Mouse (Mus musculus) heart, adult 11 months (tissue): ENCODE results near the gene Btg4.
"Not testable (repeated sequence)": the region's sequence is repeated elsewhere in the genome, so short reads cannot be mapped to it uniquely, and the experiment has no call there.

ENCODE experiments used
- DNase-seq: peaks from one replicate; pipeline ENCODE4 v3.0.0; 2022

The Btg4 gene

DNA sequence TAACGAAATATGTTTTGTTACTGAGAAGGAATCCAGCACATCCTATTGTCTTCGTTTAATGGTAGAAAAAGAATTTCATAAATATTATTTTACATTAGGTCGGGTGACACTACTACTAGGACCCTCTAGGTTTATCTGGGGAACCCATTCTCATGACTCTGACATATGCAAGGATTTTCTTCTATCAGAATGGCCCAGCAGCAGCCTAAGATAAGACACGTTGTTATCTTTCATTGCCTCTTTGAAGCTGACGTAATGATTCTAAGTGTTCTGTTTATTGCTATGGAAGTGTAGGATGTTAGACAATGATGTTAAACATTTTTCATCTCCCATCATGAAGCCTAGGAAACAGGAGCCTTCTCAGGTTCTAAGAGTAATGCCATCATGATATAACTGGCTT, 33.0 kb downstream of the Btg4 start:
- DNase-seq, result no peak

DNA sequence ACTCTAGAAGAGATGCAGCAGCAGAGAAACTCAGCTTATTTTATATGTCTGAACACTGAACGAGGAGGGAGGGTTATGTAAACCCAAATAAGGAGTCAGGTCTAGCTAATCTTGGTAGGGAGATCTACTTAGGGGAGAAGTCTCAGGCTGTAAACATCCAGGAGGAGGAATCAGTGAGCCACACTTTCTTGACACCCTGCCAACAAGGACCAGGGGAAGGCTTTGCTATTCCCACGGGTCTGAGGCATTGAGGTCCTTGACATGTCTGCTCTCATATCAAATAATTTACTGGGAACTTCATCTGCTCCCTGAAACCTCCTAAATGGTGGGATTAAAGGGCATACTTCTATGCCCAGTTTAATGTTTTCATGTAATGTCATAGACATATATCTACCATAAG, 35.6 kb downstream of the Btg4 start:
- no peak for DNase-seq

DNA sequence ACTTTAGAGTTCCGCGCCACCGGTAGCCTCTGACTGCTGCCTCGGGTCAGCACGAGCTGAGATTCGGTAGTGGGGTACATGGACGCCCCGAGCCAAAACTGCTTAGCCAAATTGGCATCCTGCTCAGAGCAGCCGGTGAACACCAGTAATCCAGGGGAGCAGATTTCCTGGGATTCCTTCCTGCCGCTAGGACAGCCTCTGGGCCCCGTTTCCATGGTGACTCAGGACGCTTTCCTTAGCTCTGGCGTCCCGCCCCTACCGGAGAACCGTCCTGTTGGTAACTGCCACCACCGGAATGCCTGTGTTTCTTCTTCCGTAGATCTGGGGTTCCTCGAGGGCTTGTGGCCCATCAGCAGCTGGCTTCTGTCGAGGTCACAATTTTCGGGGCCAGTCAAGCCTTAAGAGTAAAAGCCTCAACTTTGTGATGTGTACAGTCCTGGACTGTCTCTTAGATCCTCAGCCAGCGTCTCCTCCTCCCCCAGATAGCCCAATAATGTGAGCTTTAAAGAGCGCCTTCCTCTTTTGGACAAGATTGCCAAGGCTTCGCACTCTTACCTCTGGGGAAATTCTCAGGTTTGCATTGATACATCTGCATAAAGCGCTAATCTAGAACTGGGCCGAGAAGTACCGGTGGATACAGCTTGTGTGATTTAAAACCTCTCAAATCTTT, 41.2 kb downstream of the Btg4 start, which contains the start of gene 4833427G06Rik:
Gene 4833427G06Rik, minus strand, starts transcription at position 323 of the 670 bp plus-strand sequence.
- DNase-seq, result peak; percentile 92

DNA sequence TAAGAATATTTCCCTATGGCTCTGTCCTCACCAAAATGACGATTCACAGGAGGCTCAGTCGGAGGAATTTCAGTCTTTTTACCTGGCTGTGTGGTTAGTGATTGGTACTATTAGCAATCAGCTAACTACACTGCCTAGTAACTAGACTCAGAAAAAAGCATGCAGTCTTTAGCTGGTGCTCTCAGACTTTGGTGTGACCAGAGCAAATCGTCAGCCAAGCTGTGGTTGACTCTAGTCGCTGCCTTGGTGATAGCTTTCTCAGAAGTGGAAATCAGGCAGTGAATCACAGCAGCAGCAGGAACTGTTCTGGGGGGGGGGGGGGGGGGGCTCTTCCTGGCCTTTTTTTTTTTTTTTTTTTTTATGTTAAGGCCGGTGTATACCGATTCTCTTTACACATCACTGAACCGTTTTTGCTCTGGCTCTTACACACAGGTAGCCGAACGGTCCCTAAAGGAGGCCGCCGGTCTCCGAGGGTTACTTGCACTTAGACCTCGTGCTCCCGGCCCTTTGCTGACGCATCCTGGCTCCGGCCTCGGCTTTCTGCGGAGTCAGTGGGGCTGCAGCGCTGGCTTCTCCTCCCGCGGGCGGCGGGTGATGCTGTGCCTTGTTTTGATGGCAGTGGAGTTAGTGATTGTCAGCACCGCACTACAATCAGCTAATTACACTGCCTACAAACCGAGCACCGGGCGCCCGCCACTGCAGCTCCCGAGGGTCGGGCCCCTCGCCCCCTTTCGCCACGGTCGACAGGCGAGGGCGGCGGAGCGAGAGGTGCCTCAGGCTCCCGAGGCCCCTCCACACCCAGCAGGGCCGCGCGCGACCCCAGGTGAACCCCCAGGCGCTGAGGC, 42.5 kb downstream of the Btg4 start:
- DNase-seq, result peak; percentile 92

DNA sequence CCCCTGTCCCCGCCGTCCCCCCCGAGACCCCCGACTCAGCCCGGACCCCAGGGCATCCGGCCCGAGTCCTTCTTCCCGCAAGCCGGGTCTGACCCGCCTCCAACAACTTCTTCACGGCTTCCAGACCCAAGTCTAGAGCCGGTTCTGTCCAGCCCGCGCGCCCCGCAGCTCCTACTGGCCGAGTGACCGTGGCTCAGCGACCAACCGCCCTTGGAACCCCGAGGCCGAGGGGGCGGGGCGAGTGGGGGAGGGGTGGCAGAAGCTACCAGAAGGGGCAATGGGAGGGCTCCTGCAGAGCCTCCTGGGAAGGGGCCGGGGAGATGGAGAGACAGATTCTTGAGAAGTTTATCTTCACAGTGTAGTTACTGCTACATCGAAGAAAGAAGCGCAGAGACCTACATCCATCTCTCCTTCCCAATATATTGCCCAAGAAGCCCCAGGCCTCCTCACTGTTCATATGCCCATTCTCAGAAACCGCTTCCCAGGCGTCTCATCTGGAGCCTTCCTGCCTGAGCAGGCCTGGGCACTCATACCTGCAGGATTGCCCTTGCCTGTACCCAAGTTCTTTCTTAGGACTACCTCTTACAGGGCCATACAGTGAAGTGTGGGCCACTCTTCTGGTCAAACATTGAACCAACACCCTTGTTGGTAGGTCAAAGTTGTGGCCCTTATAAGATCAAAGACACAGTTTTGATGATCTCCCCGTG, 43.3 kb downstream of the Btg4 start:
- DNase-seq, result peak; percentile 89

DNA sequence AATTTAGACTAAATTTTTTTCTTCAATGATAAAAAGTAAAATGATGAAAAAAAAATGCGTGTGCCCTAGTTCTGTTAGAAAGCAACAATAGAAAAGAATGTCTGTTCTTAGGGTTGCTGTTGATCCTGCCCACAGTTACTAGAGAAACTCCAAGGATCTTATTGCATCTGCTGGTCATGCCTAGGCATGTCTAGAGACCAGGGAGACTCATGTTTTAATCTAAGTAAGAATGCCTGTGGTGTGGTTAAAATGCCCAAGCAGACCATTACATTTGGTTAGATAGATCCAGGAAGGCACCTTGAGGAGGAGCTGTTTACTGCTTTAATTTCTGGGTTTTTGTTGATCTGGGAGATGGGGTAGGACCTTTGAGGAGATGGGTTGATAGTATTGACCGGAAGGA, 45.0 kb downstream of the Btg4 start:
- DNase-seq, result no peak

DNA sequence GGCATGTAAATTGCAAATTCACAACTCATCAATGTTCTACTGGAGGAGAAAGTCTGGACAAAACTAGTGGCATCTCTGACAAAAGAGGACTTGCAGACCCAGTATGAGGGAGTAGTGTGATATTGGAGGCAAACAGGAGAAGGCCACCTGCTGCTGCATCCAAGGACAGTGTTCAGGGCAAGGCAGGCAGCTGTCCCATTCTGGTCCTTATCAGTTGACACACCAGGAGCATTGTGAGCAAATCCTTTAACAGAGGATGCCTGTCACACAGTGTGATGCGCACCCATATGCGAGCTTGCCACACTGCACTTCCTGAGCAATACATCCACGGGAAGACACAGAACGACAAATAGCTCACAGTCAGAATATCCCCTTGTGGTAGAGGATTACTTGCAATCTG, 54.1 kb downstream of the Btg4 start:
- peak; percentile 80 for DNase-seq

DNA sequence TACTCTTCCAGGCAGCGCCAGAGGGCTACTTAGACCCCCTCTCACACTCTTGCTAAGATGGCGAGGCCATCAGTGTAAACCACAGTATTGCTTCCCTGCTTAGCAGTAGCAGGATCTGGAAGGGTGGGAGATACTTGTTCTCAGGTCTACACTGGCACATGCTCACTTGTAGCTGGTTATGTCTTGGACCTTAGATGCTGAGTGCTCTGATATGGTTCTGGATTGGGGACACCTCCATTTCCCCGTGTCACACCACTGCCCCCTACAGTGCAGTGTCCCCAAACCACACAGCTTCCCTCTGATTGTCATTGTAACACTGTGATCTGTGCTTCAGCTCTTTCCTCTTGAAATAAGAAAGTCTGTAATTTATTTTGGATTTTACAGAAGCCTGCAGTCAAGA, 76.3 kb downstream of the Btg4 start:
- peak; percentile 72 for DNase-seq

DNA sequence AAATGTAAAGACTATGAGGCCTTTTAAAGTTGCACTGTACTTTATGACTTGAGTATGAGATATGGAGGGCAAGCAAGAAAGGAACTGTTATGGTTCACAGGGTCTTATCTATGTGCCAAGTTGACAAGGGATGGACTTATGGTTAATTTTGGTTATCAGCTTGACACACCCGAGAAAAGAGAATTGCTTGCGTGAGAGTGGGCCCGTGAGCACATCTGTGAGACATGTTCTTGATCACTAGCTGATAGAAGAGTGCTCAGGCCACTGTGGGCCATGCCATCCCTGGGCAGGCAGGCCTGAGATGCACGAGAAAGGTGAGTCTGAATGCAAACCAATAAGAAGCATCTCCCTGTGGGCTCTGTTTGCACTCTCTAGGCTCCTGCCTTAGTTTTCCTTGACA, 76.7 kb downstream of the Btg4 start:
- DNase-seq, result peak; percentile 37

DNA sequence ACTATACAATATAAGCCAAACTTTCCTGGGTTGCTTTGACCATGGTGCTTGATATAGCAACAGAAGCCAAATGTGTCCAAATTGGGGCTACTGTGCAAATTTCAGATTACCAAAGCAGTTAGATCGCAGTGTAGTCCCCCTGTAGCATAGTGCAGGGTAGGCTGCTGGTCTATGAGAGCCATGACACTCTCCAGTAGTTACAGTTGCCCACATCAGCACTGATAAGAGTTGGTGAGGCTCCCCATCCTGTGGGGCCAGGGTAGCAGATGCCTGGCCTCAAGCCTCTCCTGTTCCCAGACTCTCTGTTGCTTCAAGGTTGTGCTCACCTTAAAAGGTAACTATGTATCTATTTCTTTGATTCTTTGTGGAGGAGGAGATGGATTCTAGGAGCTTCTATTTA, 77.1 kb downstream of the Btg4 start:
- peak; percentile 11 for DNase-seq

DNA sequence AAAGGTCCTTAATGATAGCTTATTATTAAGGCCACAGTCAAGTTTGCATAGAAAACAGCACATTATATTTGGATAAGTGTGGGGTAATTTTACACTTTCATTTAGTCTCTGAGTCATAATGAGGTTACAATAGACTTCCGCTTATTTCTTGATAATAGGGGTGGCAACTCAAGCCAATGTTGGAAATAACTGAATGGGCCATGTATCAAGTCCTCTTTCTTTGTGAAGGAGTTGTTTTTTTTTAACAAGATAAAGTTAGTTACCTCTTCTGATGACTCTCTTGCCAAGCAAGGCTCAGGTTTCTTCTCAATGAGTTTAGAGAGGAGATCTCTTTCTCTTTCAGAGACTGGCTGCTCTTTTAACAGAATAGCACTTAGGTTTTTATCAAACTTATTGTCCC, 77.6 kb downstream of the Btg4 start:
- DNase-seq, result no peak

DNA sequence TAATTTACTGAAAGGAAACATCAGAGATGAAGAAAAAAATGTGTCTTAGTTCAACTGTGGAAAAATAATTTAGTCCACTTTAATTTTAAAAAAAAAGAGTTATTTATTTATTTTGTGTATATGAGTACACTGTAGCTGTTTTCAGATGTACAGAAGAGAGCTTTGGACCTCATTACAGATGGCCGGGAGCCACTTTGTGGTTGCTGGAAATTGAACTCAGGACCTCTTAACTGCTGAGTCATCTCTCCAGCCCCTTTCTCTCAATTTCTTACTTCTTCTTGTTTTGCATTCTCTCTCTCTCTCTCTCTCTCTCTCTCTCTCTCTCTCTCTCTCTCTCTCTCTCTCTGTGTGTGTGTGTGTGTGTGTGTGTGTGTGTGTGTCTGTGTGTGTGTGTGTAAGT, 78.7 kb downstream of the Btg4 start:
- not testable (repeated sequence) for DNase-seq

DNA sequence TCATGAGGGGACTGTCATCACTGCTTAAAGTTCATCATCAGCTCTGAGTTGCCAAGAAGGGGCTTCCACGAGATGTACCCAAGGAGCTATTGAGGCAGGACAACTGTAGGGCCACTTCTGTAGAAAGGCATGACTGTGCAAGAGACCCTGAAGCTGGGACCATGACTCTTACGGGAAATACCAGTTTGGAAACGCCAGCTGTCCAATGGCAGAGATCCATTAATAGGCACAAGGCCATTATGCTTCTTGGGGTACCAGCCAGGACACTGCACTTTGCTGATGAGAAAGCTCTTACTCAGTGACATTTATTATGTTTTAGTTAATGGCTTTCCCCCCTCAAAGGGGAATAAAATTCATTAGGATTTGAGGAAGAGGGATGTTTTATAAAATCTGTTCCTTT, 80.0 kb downstream of the Btg4 start:
- DNase-seq, result peak; percentile 58

DNA sequence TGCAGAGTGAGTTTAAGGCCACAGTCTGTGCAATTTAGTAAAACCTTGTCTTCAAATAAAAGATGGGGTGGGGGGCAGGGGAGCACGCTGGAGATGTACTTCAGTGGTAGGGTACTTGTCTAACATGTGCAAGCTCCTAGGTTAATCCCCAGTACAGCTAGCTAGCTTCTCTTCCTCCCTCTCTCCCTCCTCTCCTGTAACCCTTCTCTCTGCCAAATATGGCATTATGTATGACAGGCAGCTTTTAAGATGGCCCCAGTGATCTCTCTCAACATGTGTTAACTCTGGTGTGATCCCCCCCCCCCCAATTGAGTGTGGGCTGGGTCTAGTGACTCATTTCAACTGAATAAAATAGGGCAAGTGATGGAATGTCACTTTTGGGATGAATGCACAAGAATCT, 82.7 kb downstream of the Btg4 start:
- no peak for DNase-seq

DNA sequence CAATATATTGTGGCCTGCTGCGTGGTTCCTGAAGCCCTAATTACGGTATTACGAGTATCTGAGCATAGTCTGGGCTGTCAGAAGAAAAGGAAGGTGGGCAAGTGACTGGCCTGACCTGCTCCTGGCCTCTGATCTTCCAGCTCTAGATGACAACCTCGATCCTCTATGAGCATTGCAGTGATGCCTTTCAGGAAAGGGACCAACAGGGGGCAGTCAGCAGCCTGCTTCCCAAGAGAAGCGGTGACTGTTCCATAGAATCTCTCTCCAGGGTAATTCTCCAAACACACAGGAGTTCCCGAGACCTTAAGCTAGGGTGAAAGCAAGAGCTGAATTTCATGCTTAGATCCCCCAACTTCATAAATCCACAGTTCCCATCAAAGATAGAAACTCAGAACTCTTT, 83.5 kb downstream of the Btg4 start:
- peak; percentile 62 for DNase-seq

DNA sequence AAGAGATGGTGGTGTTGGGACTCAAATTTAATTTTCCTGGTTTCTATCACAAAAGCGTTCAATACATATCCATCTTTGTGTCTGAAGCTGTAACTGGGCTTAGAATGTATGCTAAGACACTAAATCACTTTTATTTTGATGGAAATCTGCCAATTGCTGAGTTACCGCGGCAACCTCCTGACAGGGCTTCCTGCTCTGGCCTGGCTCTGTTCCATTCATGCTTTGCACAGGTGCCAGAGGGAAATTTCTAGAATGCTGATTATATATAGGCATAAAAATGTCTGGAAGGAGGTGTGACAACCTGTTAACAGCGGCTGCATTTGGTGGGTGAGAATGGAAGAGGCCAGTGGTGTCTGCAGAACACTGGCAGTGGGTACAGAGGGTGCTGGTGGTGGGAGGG, 85.8 kb downstream of the Btg4 start:
- no peak for DNase-seq

DNA sequence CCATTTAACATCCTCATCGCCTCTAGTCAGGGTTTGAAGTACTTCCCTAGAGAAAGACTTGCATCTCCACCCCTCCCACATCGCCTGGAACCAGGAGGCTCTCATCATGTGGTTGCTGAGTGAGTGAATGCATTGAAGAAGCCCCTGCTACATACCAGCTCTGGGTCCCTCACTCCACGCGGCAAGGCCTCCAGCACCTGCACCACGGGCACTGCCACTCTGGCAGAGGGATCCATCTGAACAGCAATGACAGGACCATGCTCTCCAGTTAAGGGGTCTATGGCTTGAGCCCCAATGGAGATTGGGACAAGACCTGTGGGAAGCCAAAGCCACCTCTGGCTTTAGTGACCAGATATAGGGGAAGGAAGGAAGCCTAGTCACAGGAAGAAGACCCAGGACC, 86.6 kb downstream of the Btg4 start:
- DNase-seq, result peak; percentile 86

DNA sequence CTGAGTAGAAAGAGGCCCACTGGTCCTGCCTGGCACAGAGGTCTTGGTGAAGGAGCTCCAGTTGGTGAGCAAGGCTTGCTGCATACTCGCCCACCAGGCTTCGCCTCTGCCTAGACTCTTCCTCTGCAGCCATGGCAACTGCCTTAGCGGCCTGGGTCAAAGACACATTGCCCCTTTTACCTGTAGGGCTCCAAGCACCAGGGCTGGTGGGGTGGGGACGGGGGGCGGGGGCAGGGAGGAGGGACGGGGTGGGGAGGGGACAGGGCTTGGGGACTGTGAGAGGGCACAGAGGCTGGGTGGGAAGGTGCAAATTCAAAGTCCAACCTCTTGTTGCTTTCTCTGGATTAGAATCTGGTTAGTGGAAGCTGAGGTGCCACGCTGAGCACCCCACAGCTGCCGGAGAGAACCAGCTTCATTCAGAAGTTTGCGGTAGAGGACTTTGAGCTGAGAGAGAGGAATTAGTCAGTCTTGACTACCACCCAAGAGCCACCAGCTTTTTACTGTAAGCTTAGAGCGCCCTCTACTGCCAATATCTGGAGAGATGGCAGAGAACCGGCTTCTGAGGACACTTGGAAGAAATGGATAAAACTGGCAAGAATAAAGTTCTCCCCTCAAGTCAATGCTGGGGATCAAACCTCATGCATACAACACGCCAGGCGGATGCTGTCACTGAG, 91.5 kb downstream of the Btg4 start:
- DNase-seq, result no peak

DNA sequence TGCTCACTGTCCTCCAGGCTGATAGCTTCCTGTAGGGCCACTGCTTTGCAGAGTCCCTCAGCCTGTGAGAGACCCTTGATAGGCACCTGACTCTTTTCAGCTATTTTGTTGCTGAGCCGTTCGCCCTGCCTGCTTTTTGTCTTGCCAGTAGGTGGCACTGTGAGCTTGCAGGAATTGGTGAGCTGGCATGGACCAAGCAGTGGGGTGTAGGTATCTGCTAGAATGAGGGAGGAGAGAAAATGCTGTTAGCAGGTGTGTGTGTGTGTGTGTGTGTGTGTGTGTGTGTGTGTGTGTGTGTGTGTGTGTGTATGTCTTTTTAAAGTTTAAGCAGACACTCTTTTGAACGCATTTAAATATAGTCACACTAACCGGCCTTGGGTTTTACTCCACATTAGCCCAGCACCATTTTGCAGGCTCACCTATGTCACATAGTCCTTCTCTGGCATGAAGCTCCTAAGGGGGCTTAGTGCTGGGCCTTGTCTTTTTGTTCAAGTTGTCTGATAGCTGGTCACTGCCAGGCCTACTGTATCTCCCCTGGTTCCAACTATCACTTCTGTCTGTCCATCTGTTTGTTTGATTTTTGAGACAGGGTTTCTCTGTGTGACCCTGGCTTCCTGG, 101.2 kb downstream of the Btg4 start:
- DNase-seq, result peak; percentile 94

DNA sequence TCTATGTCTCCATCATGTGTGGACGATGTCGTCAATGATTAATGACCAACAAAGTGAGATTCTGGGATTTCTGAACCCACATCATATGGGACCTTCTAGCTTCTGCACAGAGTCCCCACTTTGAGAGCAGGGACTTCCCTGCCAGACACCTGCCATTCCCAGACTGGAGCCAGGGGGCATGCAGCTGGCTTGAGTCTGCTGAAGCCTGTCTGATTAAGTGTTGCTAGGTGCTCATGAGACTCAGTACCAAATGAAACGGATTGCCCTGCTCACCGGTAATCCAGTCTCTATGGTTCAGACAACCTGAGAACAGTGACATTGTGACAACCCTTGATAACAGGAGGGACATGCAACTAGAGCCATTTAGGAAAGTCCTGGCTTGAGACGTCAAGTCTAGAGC, 103.3 kb downstream of the Btg4 start:
- no peak for DNase-seq

DNA sequence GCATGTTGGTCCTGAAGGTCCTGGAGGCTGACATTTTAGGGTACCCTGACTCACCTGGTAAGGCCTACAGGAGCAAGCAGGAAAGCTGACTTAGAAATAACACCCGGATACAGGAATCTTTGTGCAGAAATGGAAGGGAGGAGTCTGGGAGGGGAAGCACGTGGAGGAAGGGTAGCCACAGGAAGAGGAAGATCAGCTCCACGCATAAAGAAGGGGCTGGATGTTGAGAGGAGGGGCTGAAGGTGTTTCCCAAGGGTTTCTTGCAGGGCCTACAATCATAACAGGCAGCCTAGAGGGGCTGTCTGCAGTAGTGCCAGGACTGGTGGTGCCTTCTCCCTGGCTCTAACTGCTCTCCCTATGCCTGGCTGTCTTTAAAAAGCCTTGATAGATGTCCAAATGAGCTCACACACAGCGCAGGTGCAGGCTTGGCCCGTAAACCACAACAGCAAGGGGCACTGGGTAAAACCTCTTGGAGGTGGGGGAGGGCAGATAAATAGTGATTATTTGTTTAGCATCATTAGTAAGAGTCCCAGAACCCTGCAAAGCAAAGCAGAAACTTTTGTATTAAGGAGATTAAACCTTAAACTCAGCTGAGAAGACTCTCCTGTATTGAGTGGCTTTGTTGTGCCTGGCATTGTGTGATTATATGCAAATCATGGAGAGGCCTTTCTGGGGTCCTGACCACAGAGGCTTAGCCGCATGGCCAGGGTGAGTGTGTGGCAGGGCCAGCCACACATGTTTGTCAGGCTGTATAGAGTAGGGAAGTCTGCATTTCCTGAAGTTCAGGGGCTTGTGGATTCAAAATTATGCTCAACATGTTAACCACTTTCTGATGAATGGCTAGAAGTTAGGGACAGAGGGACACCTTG, 104.8 kb downstream of the Btg4 start, which contains the start of gene Gm32742:
Gene Gm32742, minus strand, starts transcription at position 206 of the 869 bp plus-strand sequence.
- DNase-seq, result no peak

DNA sequence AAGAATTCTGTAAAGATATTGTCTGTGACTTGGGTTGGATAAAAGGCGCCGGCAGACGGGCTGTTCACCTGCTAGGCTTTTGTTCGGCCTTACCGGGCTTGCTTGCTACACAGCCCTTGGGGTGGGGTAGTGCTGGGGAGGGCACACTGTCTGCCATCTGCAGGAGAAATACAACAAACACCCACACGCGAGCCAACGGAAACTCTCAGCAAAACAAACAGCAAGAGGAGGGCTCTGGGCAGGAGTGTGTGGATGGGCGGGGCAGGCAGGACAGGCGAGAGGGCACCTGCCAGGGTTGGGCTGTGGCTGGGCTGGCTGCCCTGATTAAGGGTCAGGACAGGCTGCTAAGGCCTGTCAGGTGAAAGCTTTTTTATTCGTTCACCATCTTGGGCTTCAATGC, 107.3 kb downstream of the Btg4 start:
- DNase-seq, result no peak
